In the genomic region with DNA sequence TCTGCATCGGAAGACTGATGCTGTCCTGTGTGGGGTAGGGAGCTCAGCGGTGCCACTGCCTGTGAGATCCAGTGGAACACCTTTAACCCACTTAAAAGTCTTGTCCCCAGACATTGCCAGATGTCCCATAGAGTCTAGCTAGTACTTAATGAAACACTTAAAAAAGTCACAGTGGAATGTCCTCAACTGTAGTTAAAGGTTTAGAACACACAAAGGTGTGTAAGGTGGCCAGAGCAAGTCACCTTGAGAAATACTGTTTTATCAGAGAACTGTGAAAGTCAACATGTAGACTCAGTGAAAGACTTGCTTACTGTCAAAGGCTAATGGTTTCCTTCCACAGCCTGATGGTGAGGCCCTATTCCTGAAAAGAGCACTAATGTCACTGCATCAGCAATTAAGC, we compare ENCODE assay signal across 26 mouse cellular contexts.
"Had no signal": no experiment of that assay in that cellular context is flagged by ENCODE, and none has a peak within 500 bp of the region (broad histone marks: within the 10 kb centered on the region; RNA-seq: fewer than 3 reads in every experiment).

No protein-coding gene starts in this region.

- DNase-seq: gastrocnemius, postnatal 14 days; gastrocnemius, postnatal 36 days; heart, adult 11 months; heart, adult 2 months; heart, postnatal 14 days; heart, postnatal 36 days; kidney, adult 11 months; kidney, adult 2 months; kidney, adult 9 months; kidney, postnatal 14 days; kidney, postnatal 36 days; layer of hippocampus, adult 9-11 months; liver had no signal

- ATAC-seq: hindbrain, postnatal 0 days; intestine, embryonic 16.5 days had no signal

- H3K27ac ChIP-seq: heart, adult 2 months; heart, embryonic 13.5 days; heart, embryonic 15.5 days; hindbrain, embryonic 13.5 days; hindbrain, embryonic 15.5 days; hindbrain, postnatal 0 days; kidney, embryonic 15.5 days; kidney, postnatal 0 days; left cerebral cortex, adult 2 months; limb, embryonic 10.5 days; limb, embryonic 12.5 days had no signal

- H3K4me2 ChIP-seq: heart, embryonic 11.5 days; heart, embryonic 13.5 days; heart, embryonic 15.5 days; hindbrain, embryonic 13.5 days; hindbrain, embryonic 15.5 days; kidney, embryonic 15.5 days; limb, embryonic 12.5 days; liver, embryonic 11.5 days had no signal

- H3K27me3 ChIP-seq: heart, embryonic 13.5 days; heart, embryonic 15.5 days; hindbrain, embryonic 13.5 days; hindbrain, embryonic 15.5 days; kidney, embryonic 15.5 days; limb, embryonic 12.5 days had no signal

- H3K4me3 ChIP-seq: heart, adult 2 months; heart, embryonic 13.5 days; heart, embryonic 15.5 days; hindbrain, embryonic 13.5 days; hindbrain, embryonic 15.5 days; kidney, embryonic 15.5 days; left cerebral cortex, adult 2 months; limb, embryonic 10.5 days; limb, embryonic 12.5 days had no signal

- H3K9ac ChIP-seq: heart, embryonic 13.5 days; heart, embryonic 15.5 days; hindbrain, embryonic 13.5 days; hindbrain, embryonic 15.5 days; kidney, embryonic 15.5 days; limb, embryonic 12.5 days had no signal

- H3K4me1 ChIP-seq: hindbrain, embryonic 13.5 days; hindbrain, embryonic 15.5 days; limb, embryonic 10.5 days; limb, embryonic 12.5 days had no signal

- H3K9me3 ChIP-seq: heart, embryonic 13.5 days; heart, embryonic 15.5 days; hindbrain, embryonic 13.5 days; hindbrain, embryonic 15.5 days; kidney, embryonic 15.5 days; limb, embryonic 10.5 days; limb, embryonic 12.5 days had no signal
